ENCODE assay signal across 21 mouse cellular contexts in genomic region chr9:97953746-97954359, GRCm38 (mm10).
DNase-seq lines count a peak whose midpoint lies in the region; ATAC-seq and TF ChIP-seq lines count a peak whose summit lies in the region.
"Had no signal": no experiment of that assay in that cellular context is flagged by ENCODE, and none has a peak within 500 bp of the region (broad histone marks: within the 10 kb centered on the region; RNA-seq: fewer than 3 reads in every experiment).

No protein-coding gene starts in this region.

- 72% methylated on average over 8 of the region's 8 CpGs for WGBS in heart, embryonic 11.5 days (ENCODE audit: insufficient replicate concordance)
- 42% methylated on average over 8 of the region's 8 CpGs for WGBS in lung, postnatal 0 days

- no peak overlapping the region for H3K4me2 ChIP-seq in heart, embryonic 11.5 days
- no peak overlapping the region for H3K4me2 ChIP-seq in lung, postnatal 0 days (replicated peaks; ENCODE audit: low read depth, low read length)
- H3K4me2 ChIP-seq: forebrain, embryonic 13.5 days; heart, embryonic 12.5 days; hindbrain, embryonic 12.5 days had no signal

- H3K4me1 ChIP-seq in heart, embryonic 11.5 days (ENCODE audit: control insufficient read depth, insufficient read depth, low read length), result no peaks in the 10 kb centered on the region
- H3K4me1 ChIP-seq in lung, postnatal 0 days (ENCODE audit: insufficient read depth, low read depth, low read length), result no peaks in the 10 kb centered on the region
- H3K4me1 ChIP-seq: embryonic facial prominence, embryonic 10.5 days; hindbrain, embryonic 12.5 days had no signal

- no peaks in the 10 kb centered on the region for H3K9me3 ChIP-seq in heart, embryonic 11.5 days (replicated peaks; ENCODE audit: control insufficient read depth, low read length)
- no peaks in the 10 kb centered on the region for H3K9me3 ChIP-seq in lung, postnatal 0 days (ENCODE audit: low read length)
- H3K9me3 ChIP-seq: embryonic facial prominence, embryonic 10.5 days; forebrain, embryonic 13.5 days; heart, embryonic 12.5 days; hindbrain, embryonic 12.5 days had no signal

- no peak overlapping the region for H3K9ac ChIP-seq in heart, embryonic 11.5 days (ENCODE audit: low read depth, low read length)
- no peak overlapping the region for H3K9ac ChIP-seq in lung, postnatal 0 days (replicated peaks; ENCODE audit: low read depth)
- H3K9ac ChIP-seq: forebrain, embryonic 13.5 days; forebrain, postnatal 0 days; heart, embryonic 12.5 days; hindbrain, embryonic 12.5 days had no signal

- TF ChIP-seq CTCF in lung, postnatal 0 days (IDR thresholded peaks at IDR 0.05), result no peak

- H3K4me3 ChIP-seq in heart, embryonic 11.5 days (ENCODE audit: low read depth, low read length), result no peak overlapping the region
- H3K4me3 ChIP-seq in lung, postnatal 0 days (ENCODE audit: low read depth, low read length), result no peak overlapping the region
- H3K4me3 ChIP-seq: embryonic facial prominence, embryonic 10.5 days; forebrain, embryonic 13.5 days; heart, adult 2 months; heart, embryonic 12.5 days; hindbrain, embryonic 12.5 days had no signal

- DNase-seq in heart, postnatal 10 days, result peak; percentile 14 to 35
- peak; percentile 45 to 62 for DNase-seq in left cerebral cortex, postnatal 14 days (ENCODE audit: low spot score in 2 of 2)
- no peak for DNase-seq in left cerebral cortex, adult 8-10 months (ENCODE audit: low spot score in 2 of 2)
- DNase-seq in lung, postnatal 0 days (ENCODE audit: low spot score), result peak; percentile 15
- DNase-seq in lung, adult 18-20 months, result no peak
- peak; percentile 21 for DNase-seq in lung, postnatal 36 days
- no peak for DNase-seq in urinary bladder, postnatal 4 days (ENCODE audit: low spot score in 2 of 2)
- DNase-seq: adrenal gland, adult 2 months; adrenal gland, postnatal 25 days; cerebellum, adult 2 months; cerebellum, postnatal 10 days; forebrain, postnatal 0 days; gastrocnemius, postnatal 10 days; heart, adult 2 months; heart, postnatal 4 days had no signal

- H3K36me3 ChIP-seq in heart, embryonic 11.5 days (ENCODE audit: control insufficient read depth, insufficient read depth, low read length), result no peaks in the 10 kb centered on the region
- no peaks in the 10 kb centered on the region for H3K36me3 ChIP-seq in lung, postnatal 0 days (ENCODE audit: insufficient read depth, low read length)
- H3K36me3 ChIP-seq: embryonic facial prominence, embryonic 10.5 days; heart, embryonic 12.5 days; hindbrain, embryonic 12.5 days had no signal

- no peak for ATAC-seq in heart, embryonic 11.5 days (replicated peaks; ENCODE audit: insufficient number of reproducible peaks, low FRiP score, low TSS enrichment)
- ATAC-seq in lung, postnatal 0 days, result peak; percentile 33
- ATAC-seq: forebrain, embryonic 13.5 days; forebrain, postnatal 0 days; hindbrain, embryonic 16.5 days had no signal

- intact Hi-C loops in heart, postnatal 10 days (cut with DNase I), result no loop called here
- intact Hi-C loops in left cerebral cortex, postnatal 14 days (cut with DNase I), result no loop called here

- no peak overlapping the region for H3K27ac ChIP-seq in heart, embryonic 11.5 days (ENCODE audit: low read depth, low read length)
- H3K27ac ChIP-seq in lung, postnatal 0 days (ENCODE audit: low read length), result no peak overlapping the region
- H3K27ac ChIP-seq: embryonic facial prominence, embryonic 10.5 days; forebrain, embryonic 13.5 days; heart, adult 2 months; hindbrain, embryonic 12.5 days had no signal

- no peak for TF ChIP-seq EP300 in lung, postnatal 0 days (IDR thresholded peaks at IDR 0.05)

- H3K27me3 ChIP-seq in heart, embryonic 11.5 days (ENCODE audit: control insufficient read depth, insufficient read depth, low read length), result no peaks in the 10 kb centered on the region
- H3K27me3 ChIP-seq in lung, postnatal 0 days (replicated peaks; ENCODE audit: insufficient read depth, low read length), result no peaks in the 10 kb centered on the region
- H3K27me3 ChIP-seq: forebrain, embryonic 13.5 days; heart, embryonic 12.5 days; hindbrain, embryonic 12.5 days had no signal

Comparison
In these comparisons a context has a peak if more than half of its experiments do, and no peak if none do; other contexts are left out.
1. DNase-seq: peak in heart, postnatal 10 days (2 of 2), left cerebral cortex, postnatal 14 days (2 of 2), lung, postnatal 0 days (single experiment) and lung, postnatal 36 days (single experiment); none in left cerebral cortex, adult 8-10 months (0 of 2), lung, adult 18-20 months (0 of 2) and urinary bladder, postnatal 4 days (0 of 2).